Mouse (Mus musculus) liver (tissue): ENCODE data around the gene Aplp1.
A peak's percentile ranks its signal among the peaks of the same experiment; 100 is the strongest.

ENCODE experiments used
- DNase-seq: peaks from one replicate; pipeline ENCODE4 v3.0.0-alpha.2; 2020; ENCODE audit warnings: mixed read lengths

Aplp1 gene

DNA sequence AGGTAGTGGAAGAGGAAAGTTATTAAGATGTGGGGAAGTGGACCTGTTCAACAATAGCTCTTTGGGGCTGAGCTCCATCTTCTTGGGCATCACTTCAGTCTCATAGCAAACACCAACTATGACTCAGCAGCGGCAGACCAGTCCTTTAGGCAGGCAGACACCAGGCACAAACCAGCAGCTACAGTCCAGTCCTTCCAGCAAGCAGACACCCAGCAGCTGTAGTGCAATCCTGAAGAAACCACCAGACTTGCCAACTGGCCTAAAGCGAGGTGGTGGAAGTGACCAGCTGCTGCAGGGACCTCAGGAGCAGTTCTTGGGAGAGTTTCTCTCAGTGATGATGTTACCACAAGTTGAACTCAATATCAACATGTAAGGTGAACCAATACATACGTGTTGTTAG lies 36.7 kb downstream of the Aplp1 start:
- no peak for DNase-seq

DNA sequence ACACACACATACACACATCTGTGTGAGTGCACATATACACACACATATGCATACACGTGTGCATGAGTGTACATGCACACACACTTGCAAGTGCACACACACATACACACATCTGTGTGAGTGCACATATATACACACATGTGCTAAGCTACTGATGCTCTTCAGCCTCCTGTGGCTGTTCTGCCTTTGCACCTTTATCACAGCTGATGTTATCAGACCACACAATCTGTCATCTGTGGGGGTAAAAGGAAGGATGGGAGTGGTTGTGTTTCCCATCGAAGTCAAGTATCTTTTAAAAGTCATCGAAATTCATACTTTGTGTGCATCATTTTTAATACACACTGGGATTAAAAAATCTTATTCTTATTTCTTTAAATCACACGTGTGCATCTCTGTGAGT lies 43.0 kb downstream of the Aplp1 start:
- DNase-seq: no peak

DNA sequence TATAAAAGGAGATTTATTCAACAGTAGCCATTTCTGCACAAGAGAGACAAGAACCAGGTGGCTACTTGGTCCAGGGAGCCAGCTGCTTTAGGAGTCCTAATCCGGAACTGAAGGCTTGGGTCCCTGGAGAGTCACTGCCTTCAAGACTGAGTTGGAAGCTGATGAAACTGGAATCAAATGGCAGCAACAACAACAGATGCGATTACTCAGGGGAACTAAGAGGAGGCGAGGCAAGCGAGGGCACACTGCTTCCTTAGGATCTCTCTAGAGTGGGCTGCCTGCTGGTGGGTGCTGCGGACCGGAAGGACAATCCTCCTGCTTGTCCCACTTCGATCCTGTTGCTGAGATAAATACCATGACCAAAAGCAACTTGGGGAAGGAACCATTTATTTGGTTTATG lies 45.7 kb downstream of the Aplp1 start:
- no peak for DNase-seq

DNA sequence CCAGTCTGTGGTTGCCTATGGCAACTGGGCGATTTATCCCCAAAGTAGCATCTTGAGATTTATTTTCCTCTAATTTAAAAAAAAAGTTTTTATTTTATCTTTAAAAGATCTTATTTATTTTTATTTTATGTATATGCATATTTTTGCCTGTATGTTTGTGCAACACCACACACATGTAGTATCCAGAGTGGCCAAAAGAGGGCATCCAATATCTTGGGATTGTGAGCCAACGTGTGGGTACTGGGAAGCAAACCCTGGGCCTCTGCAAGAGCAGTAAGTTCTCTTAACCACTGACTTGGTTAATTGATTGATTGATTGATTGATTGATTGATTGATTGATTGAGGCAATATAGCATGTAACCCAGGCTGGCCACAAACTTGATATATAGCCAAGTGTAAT lies 50.5 kb downstream of the Aplp1 start:
- DNase-seq: no peak

DNA sequence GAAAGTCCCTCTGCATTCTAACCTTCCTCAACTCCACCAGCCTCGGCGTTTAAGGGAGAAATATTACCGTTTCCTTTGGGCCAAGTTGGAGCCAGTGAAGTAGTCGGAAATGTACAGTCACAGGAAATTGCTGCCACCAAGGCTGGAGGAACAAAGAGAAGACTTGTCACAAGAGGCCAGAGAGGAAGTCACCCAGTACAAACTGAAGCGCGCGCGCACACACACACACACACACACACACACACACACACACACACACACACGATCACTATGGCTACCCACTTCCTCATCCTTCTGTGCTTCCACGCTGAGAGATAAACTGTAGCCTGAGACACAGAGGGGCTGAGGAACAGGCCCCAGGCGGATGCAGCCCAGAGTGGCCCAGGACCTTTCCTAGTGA lies 51.0 kb downstream of the Aplp1 start:
- peak; percentile 55 for DNase-seq

DNA sequence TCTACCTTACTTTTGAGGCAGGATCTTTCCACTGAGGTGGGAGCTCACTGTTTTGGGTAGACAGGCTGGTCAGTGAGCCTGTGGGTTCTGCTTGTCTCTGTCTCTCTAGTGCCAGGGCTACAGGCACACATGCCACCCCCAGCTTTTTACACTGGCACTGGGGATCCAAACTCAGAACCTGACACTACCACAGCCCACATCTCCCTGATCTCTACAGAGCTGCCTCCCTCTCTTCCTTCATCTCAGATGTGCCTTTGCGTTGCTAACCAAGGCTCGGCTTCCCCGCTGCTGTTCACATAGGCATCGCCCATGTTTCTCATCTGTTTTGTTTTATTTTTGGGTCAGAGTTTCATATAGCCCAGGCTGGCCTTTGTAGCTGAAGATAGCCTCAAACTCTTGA lies 51.7 kb downstream of the Aplp1 start:
- DNase-seq: no peak

DNA sequence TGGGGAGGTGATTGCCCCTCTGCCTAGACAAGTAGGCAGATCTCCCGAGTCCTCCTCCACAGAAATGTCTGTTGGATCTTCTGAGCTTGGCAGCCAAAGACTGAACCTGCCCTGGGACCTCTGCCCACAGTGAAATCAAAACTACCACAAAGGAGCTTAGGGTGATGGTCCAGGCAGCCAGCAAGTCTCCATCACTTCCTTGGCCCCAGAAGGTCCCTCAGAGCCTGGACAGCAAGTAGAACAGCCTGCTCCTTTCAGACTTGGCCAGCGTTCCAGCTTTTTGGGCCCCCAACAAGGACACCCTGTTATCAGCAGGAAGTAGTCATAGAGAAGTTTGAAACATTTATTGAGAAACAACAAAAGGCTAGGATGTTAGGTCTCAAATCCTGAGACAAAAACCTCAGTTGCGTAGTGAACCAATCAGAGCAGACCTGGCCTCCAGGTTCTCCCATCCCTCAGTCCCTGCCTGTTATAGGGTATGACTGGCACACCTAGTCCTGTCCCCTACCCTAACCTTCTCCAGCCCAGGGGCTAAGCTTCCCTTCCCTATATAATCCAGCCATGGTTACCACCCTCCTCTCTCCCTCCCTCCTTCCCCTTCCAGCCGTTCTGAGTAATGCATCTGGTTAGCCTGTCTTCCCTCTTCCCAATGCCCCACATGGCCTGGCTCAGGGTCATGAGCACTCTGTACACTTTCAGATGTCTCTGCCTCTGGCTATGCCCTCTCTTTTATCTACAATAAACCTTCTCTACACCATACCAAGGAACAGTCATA lies 52.4 kb downstream of the Aplp1 start:
- DNase-seq: no peak
